Mouse (Mus musculus) thymus, adult 2 months (tissue): Measurements from ENCODE around the gene Coro2b.

Experiments
- CTCF ChIP-seq: fragments of 200-500 bp; IDR thresholded peaks from 2 replicates; pipeline ENCODE4 v1.5.1; 2012; ENCODE audit warnings: mild to moderate bottlenecking, control low read depth, low read length, moderate library complexity, borderline replicate concordance; ENCODE audit not compliant: control insufficient read depth, poor library complexity, insufficient read depth; ENCODE audit errors: extremely low read depth
- POLR2A ChIP-seq: fragments of 200-500 bp; IDR thresholded peaks from 2 replicates; pipeline ENCODE4 v1.6.1; 2012; ENCODE audit warnings: mild to moderate bottlenecking, low read length, control low read depth, moderate library complexity; ENCODE audit not compliant: control insufficient read depth, poor library complexity, insufficient read depth; ENCODE audit errors: extremely low read depth

- TF ChIP-seq CTCF (no peak), POLR2A (no peak)
Observed at GRCm38 (mm10) chr9:62467413-62467784, 69.4 kb downstream of the Coro2b start.
